9 mouse cellular contexts compared by ENCODE assay signal in genomic region chr9:54691241-54691805, GRCm38 (mm10). TPM values are rescaled to one million over a fixed set of nuclear protein-coding genes. Genes with fewer than 3 reads are reported as not detected.
DNase-seq lines count a peak whose midpoint lies in the region; ATAC-seq and TF ChIP-seq lines count a peak whose summit lies in the region.
"Not testable (repeated sequence)": the region's sequence is repeated elsewhere in the genome, so short reads cannot be mapped to it uniquely, and the experiment has no call there.
"Had no signal": no experiment of that assay in that cellular context is flagged by ENCODE, and none has a peak within 500 bp of the region (broad histone marks: within the 10 kb centered on the region; RNA-seq: fewer than 3 reads in every experiment).

No protein-coding gene starts in this region.

- peak overlapping the region; percentile 70 for H3K4me2 ChIP-seq in heart, embryonic 16.5 days (ENCODE audit: low read depth, low read length)
- peak overlapping the region; percentile 54 for H3K4me2 ChIP-seq in kidney, embryonic 14.5 days (replicated peaks; ENCODE audit: low read depth, low read length)
- peak overlapping the region; percentile 72 for H3K4me2 ChIP-seq in liver, embryonic 12.5 days
- H3K4me2 ChIP-seq in midbrain, embryonic 13.5 days (replicated peaks), result peak overlapping the region; percentile 58

- not testable (repeated sequence) for H3K27me3 ChIP-seq in ES-Bruce4 (ENCODE audit: control insufficient read depth, insufficient read depth, low read length, poor library complexity, severe bottlenecking); cerebellum, adult 2 months (ENCODE audit: control insufficient read depth, insufficient read depth, low read length); heart, embryonic 16.5 days (ENCODE audit: control insufficient read depth, insufficient read depth, low read length); kidney, embryonic 14.5 days (ENCODE audit: control insufficient read depth, insufficient read depth, low read length); small intestine, adult 2 months (ENCODE audit: control insufficient read depth, insufficient read depth, low read length)
- H3K27me3 ChIP-seq in liver, embryonic 12.5 days (replicated peaks), result peaks cover 60% of the 10 kb centered on the region
- H3K27me3 ChIP-seq in midbrain, embryonic 13.5 days, result peaks cover 20% of the 10 kb centered on the region

- peak; percentile 73 for ATAC-seq in erythroid progenitor cell, adult 5-6 weeks (replicated peaks; ENCODE audit: low FRiP score, poor library complexity, severe bottlenecking)
- ATAC-seq in heart, embryonic 16.5 days (replicated peaks; ENCODE audit: extremely low read depth, insufficient read depth, low FRiP score), result peak; percentile 55; the same call in 1 of the 2 replicates
- ATAC-seq in kidney, embryonic 14.5 days (ENCODE audit: low FRiP score, low TSS enrichment), result not testable (repeated sequence)
- peak; percentile 74 for ATAC-seq in liver, embryonic 12.5 days
- peak; percentile 43; the same call in 1 of the 2 replicates for ATAC-seq in midbrain, embryonic 13.5 days

- not testable (repeated sequence) for H3K36me3 ChIP-seq in ES-Bruce4 (ENCODE audit: control insufficient read depth, insufficient read depth, low read length, poor library complexity, severe bottlenecking); heart, embryonic 16.5 days (ENCODE audit: control insufficient read depth, insufficient read depth); kidney, embryonic 14.5 days (ENCODE audit: control insufficient read depth, insufficient read depth, low read length); liver, embryonic 12.5 days; midbrain, embryonic 13.5 days; small intestine, adult 2 months (ENCODE audit: control insufficient read depth, insufficient read depth, low read length)

- not testable (repeated sequence) for H3K9me3 ChIP-seq in ES-Bruce4 (replicated peaks; ENCODE audit: control insufficient read depth, insufficient read depth, low read length, poor library complexity, severe bottlenecking); heart, embryonic 16.5 days (replicated peaks; ENCODE audit: control insufficient read depth, low read length); kidney, embryonic 14.5 days (ENCODE audit: control insufficient read depth, low read length); liver, embryonic 12.5 days (replicated peaks); midbrain, embryonic 13.5 days

- not testable (repeated sequence) for TF ChIP-seq EP300 in ES-Bruce4 (IDR thresholded peaks at IDR 0.05; ENCODE audit: insufficient read depth, low read depth, low read length)

- DNase-seq in cerebellum, adult 2 months, result peak in 1 of 2 experiments; percentile 19

- WGBS in cerebellum, adult 2 months, result 4% methylated on average over 31 of the region's 31 CpGs
- WGBS in heart, embryonic 16.5 days, result 4% methylated on average over 31 of the region's 31 CpGs
- WGBS in kidney, embryonic 14.5 days, result 6% methylated on average over 30 of the region's 31 CpGs
- 2% methylated on average over 31 of the region's 31 CpGs for WGBS in liver, embryonic 12.5 days (ENCODE audit: insufficient replicate concordance)
- WGBS in midbrain, embryonic 13.5 days, result 5% methylated on average over 31 of the region's 31 CpGs
- 4% methylated on average over 31 of the region's 31 CpGs for WGBS in small intestine, adult 2 months

- not testable (repeated sequence) for H3K27ac ChIP-seq in ES-Bruce4 (ENCODE audit: insufficient read depth, low read length); cerebellum, adult 2 months (ENCODE audit: insufficient read depth, low read length); heart, embryonic 16.5 days (ENCODE audit: low read length); kidney, embryonic 14.5 days (ENCODE audit: low read depth, low read length); liver, embryonic 12.5 days; midbrain, embryonic 13.5 days; small intestine, adult 2 months (ENCODE audit: insufficient read depth, low read depth, low read length)

- H3K4me3 ChIP-seq in ES-Bruce4 (ENCODE audit: low read depth, low read length), result 0 out of 2 replicates have a peak overlapping the region, but pooled peaks have one; percentile 3
- H3K4me3 ChIP-seq in cerebellum, adult 2 months (replicated peaks; ENCODE audit: insufficient read depth, low read depth, low read length), result peak overlapping the region; percentile 34
- peak overlapping the region; percentile 46 for H3K4me3 ChIP-seq in heart, embryonic 16.5 days (ENCODE audit: low read length)
- H3K4me3 ChIP-seq in kidney, embryonic 14.5 days (ENCODE audit: low read length), result peak overlapping the region; percentile 27; the same call in 1 of the 2 replicates
- H3K4me3 ChIP-seq in liver, embryonic 12.5 days, result peak overlapping the region; percentile 46
- peak overlapping the region; percentile 31 for H3K4me3 ChIP-seq in midbrain, embryonic 13.5 days (replicated peaks)
- peak overlapping the region; percentile 38 for H3K4me3 ChIP-seq in small intestine, adult 2 months (ENCODE audit: low read depth, low read length)

- TF ChIP-seq CTCF in ES-Bruce4 (IDR thresholded peaks at IDR 0.05; ENCODE audit: low read depth, low read length); cerebellum, adult 2 months (IDR thresholded peaks at IDR 0.05; ENCODE audit: borderline replicate concordance, insufficient read depth, low read depth, low read length); small intestine, adult 2 months (IDR thresholded peaks at IDR 0.05; ENCODE audit: extremely low read depth, insufficient read length, insufficient replicate concordance, low read depth, low read length): not testable (repeated sequence)

- TF ChIP-seq POLR2A in ES-Bruce4 (IDR thresholded peaks at IDR 0.05; ENCODE audit: insufficient read depth, low read length); cerebellum, adult 2 months (IDR thresholded peaks at IDR 0.05; ENCODE audit: borderline replicate concordance, insufficient read depth, low read length); small intestine, adult 2 months (IDR thresholded peaks at IDR 0.05; ENCODE audit: low read depth, low read length): not testable (repeated sequence)

- not testable (repeated sequence) for H3K4me1 ChIP-seq in ES-Bruce4 (ENCODE audit: control insufficient read depth, insufficient read depth, low read length); cerebellum, adult 2 months (ENCODE audit: control insufficient read depth, insufficient read depth, low read length); heart, embryonic 16.5 days (ENCODE audit: control insufficient read depth, insufficient read depth, low read length); kidney, embryonic 14.5 days (ENCODE audit: control insufficient read depth, insufficient read depth, low read length); midbrain, embryonic 13.5 days (replicated peaks); small intestine, adult 2 months (ENCODE audit: control insufficient read depth, insufficient read depth, insufficient read length, low read length)
- H3K4me1 ChIP-seq in liver, embryonic 12.5 days, result peaks cover 18% of the 10 kb centered on the region

- not testable (repeated sequence) for H3K9ac ChIP-seq in ES-Bruce4 (ENCODE audit: low read depth, poor library complexity, severe bottlenecking)
- peak overlapping the region; percentile 56 for H3K9ac ChIP-seq in heart, embryonic 16.5 days (ENCODE audit: low read length)
- peak overlapping the region; percentile 34; the same call in 1 of the 2 replicates for H3K9ac ChIP-seq in kidney, embryonic 14.5 days (ENCODE audit: low read depth, low read length)
- peak overlapping the region; percentile 55 for H3K9ac ChIP-seq in liver, embryonic 12.5 days
- peak overlapping the region; percentile 48 for H3K9ac ChIP-seq in midbrain, embryonic 13.5 days (replicated peaks)

RNA-seq across cellular contexts. Expression of gene Dnaja4, which starts 7.3 kb away (rescaled TPM):
- polyA plus RNA-seq in ES-Bruce4 (2011; ENCODE audit: insufficient read depth, insufficient read length, low read depth, missing spikeins), result 3.2 and 4.4 TPM in 2 replicates
- polyA plus RNA-seq in cerebellum, adult 2 months (2012; rRNA removed), result 36.4 and 37.5 TPM in 2 replicates
- total RNA-seq in erythroid progenitor cell, adult 5-6 weeks (2015; ENCODE audit: low replicate concordance), result 52.8 and 59.1 TPM in 2 replicates
- total RNA-seq in erythroid progenitor cell, adult 5-6 weeks (2017; ENCODE audit: low replicate concordance), result 59.7 and 67.0 TPM in 2 replicates
- 30.1 and 30.2 TPM in 2 replicates for polyA plus RNA-seq in heart, embryonic 16.5 days (2015; fragmentation: Nextera tagmentation; extraction: Ambion mirVana)
- polyA plus RNA-seq in kidney, embryonic 14.5 days (2014; fragmentation: Nextera tagmentation; extraction: Ambion mirVana), result 1.9 and 3.0 TPM in 2 replicates
- 24.3 and 26.5 TPM in 2 replicates for polyA plus RNA-seq in liver, embryonic 12.5 days (2016; fragmentation: Nextera tagmentation; extraction: Ambion mirVana)
- polyA plus RNA-seq in midbrain, embryonic 13.5 days (2015; fragmentation: Nextera tagmentation; extraction: Ambion mirVana), result 2.9 and 3.0 TPM in 2 replicates
- polyA plus RNA-seq in small intestine, adult 2 months (2012; rRNA removed), result 1.2 and 1.3 TPM in 2 replicates

RNA-seq across cellular contexts. Expression of gene Acsbg1, which starts 29.7 kb away (rescaled TPM):
- 0.61 TPM in 1 of 2 replicates, not detected in the other for polyA plus RNA-seq in ES-Bruce4 (2011; ENCODE audit: insufficient read depth, insufficient read length, low read depth, missing spikeins)
- 270 and 289 TPM in 2 replicates for polyA plus RNA-seq in cerebellum, adult 2 months (2012; rRNA removed)
- total RNA-seq in erythroid progenitor cell, adult 5-6 weeks (2015; ENCODE audit: low replicate concordance), result not detected in 2 replicates
- 1.2 TPM in 1 of 2 replicates, not detected in the other for total RNA-seq in erythroid progenitor cell, adult 5-6 weeks (2017; ENCODE audit: low replicate concordance)
- polyA plus RNA-seq in heart, embryonic 16.5 days (2015; fragmentation: Nextera tagmentation; extraction: Ambion mirVana), result 0.10 and 0.13 TPM in 2 replicates
- polyA plus RNA-seq in kidney, embryonic 14.5 days (2014; fragmentation: Nextera tagmentation; extraction: Ambion mirVana), result 2.2 and 3.0 TPM in 2 replicates
- 0.24 and 0.30 TPM in 2 replicates for polyA plus RNA-seq in liver, embryonic 12.5 days (2016; fragmentation: Nextera tagmentation; extraction: Ambion mirVana)
- polyA plus RNA-seq in midbrain, embryonic 13.5 days (2015; fragmentation: Nextera tagmentation; extraction: Ambion mirVana), result 8.8 and 12.2 TPM in 2 replicates
- polyA plus RNA-seq in small intestine, adult 2 months (2012; rRNA removed), result 1.9 and 2.1 TPM in 2 replicates
- polyA plus RNA-seq: macrophage had no signal

RNA-seq across cellular contexts. Expression of gene Wdr61, which starts 43.0 kb away (rescaled TPM):
- 108 and 109 TPM in 2 replicates for polyA plus RNA-seq in ES-Bruce4 (2011; ENCODE audit: insufficient read depth, insufficient read length, low read depth, missing spikeins)
- 65.3 and 69.6 TPM in 2 replicates for polyA plus RNA-seq in cerebellum, adult 2 months (2012; rRNA removed)
- 28.5 and 44.3 TPM in 2 replicates for total RNA-seq in erythroid progenitor cell, adult 5-6 weeks (2015; ENCODE audit: low replicate concordance)
- 23.5 and 35.9 TPM in 2 replicates for total RNA-seq in erythroid progenitor cell, adult 5-6 weeks (2017; ENCODE audit: low replicate concordance)
- polyA plus RNA-seq in heart, embryonic 16.5 days (2015; fragmentation: Nextera tagmentation; extraction: Ambion mirVana), result 90.3 and 101 TPM in 2 replicates
- 162 and 192 TPM in 2 replicates for polyA plus RNA-seq in kidney, embryonic 14.5 days (2014; fragmentation: Nextera tagmentation; extraction: Ambion mirVana)
- 124 and 127 TPM in 2 replicates for polyA plus RNA-seq in liver, embryonic 12.5 days (2016; fragmentation: Nextera tagmentation; extraction: Ambion mirVana)
- polyA plus RNA-seq in midbrain, embryonic 13.5 days (2015; fragmentation: Nextera tagmentation; extraction: Ambion mirVana), result 119 and 120 TPM in 2 replicates
- 7.8 and 11.9 TPM in 2 replicates for polyA plus RNA-seq in small intestine, adult 2 months (2012; rRNA removed)

Comparison
In these comparisons a context has a peak if more than half of its experiments do, and no peak if none do; other contexts are left out.
1. RNA of gene Acsbg1, which starts 29.7 kb away (polyA plus RNA-seq): 270 to 289 TPM in cerebellum, adult 2 months; 8.8 to 12.2 TPM in midbrain, embryonic 13.5 days, 2.2 to 3.0 TPM in kidney, embryonic 14.5 days, 1.9 to 2.1 TPM in small intestine, adult 2 months, 0.24 to 0.30 TPM in liver, embryonic 12.5 days, 0.10 to 0.13 TPM in heart, embryonic 16.5 days and 0.61 TPM in ES-Bruce4; every median in the first group is over 10 times any median in the second.
2. Peak in every context shown above with its lines, with median percentiles within 50 percentile points of each other: H3K4me3 ChIP-seq and H3K4me2 ChIP-seq.